Mouse (Mus musculus) testis, adult 2 months (tissue): ENCODE measurements around the gene Mllt10.

ENCODE experiments used
- CTCF ChIP-seq: fragments of 200-500 bp; IDR thresholded peaks from 2 replicates; pipeline ENCODE4 v1.5.1; 2012; ENCODE audit warnings: low read depth, mild to moderate bottlenecking, inconsistent platforms, low read length, moderate library complexity; ENCODE audit not compliant: control insufficient read depth, insufficient read depth, insufficient replicate concordance
- POLR2A ChIP-seq: fragments of 200-500 bp; IDR thresholded peaks from 2 replicates; pipeline ENCODE4 v1.6.1; 2012; ENCODE audit warnings: low read depth, mild to moderate bottlenecking, inconsistent platforms, low read length, moderate library complexity; ENCODE audit not compliant: control insufficient read depth

- TF ChIP-seq POLR2A (no peak), CTCF (no peak)
Observed at GRCm38 (mm10) chr2:18045143-18045780, 9.8 kb upstream of the Mllt10 start.
